Mouse (Mus musculus): ENCODE measurements around the gene 0610040J01Rik.
A peak's percentile ranks its signal among the peaks of the same experiment; 100 is the strongest.

0610040J01Rik gene

GRCm38 (mm10) chr5:63906149-63907093 lies 94.3 kb downstream of the 0610040J01Rik start:
- peak; percentile 87 for DNase-seq

- no peak for DNase-seq
Measured at GRCm38 (mm10) chr5:63907513-63907912, 95.3 kb downstream of the 0610040J01Rik start.

GRCm38 (mm10) chr5:63910171-63910960 lies 98.2 kb downstream of the 0610040J01Rik start:
- DNase-seq: no peak

GRCm38 (mm10) chr5:63914896-63915295 lies 102.7 kb downstream of the 0610040J01Rik start:
- no peak for DNase-seq

GRCm38 (mm10) chr5:63916457-63917139 lies 104.4 kb downstream of the 0610040J01Rik start:
- peak; percentile 27 for DNase-seq

GRCm38 (mm10) chr5:63918201-63918600 lies 106.0 kb downstream of the 0610040J01Rik start:
- DNase-seq: no peak

- no peak for DNase-seq
Measured at GRCm38 (mm10) chr5:63923305-63924025, 111.3 kb downstream of the 0610040J01Rik start.

- DNase-seq: no peak
Measured at GRCm38 (mm10) chr5:63925035-63925628, 113.0 kb downstream of the 0610040J01Rik start.

GRCm38 (mm10) chr5:63930824-63931358 lies 118.7 kb downstream of the 0610040J01Rik start:
- no peak for DNase-seq

- no peak for DNase-seq
Measured at GRCm38 (mm10) chr5:63932829-63933228, 120.7 kb downstream of the 0610040J01Rik start.

GRCm38 (mm10) chr5:63935581-63935980 lies 123.4 kb downstream of the 0610040J01Rik start:
- no peak for DNase-seq

- DNase-seq: peak; percentile 56
Measured at GRCm38 (mm10) chr5:63936740-63937139, 124.6 kb downstream of the 0610040J01Rik start.

- DNase-seq: no peak
Measured at GRCm38 (mm10) chr5:63938575-63938974, 126.4 kb downstream of the 0610040J01Rik start.

- DNase-seq: no peak
Measured at GRCm38 (mm10) chr5:63941891-63942290, 129.7 kb downstream of the 0610040J01Rik start.

- no peak for DNase-seq
Measured at GRCm38 (mm10) chr5:63943291-63943690, 131.1 kb downstream of the 0610040J01Rik start.

GRCm38 (mm10) chr5:63947526-63947925 lies 135.4 kb downstream of the 0610040J01Rik start:
- no peak for DNase-seq

GRCm38 (mm10) chr5:63949195-63949594 lies 137.0 kb downstream of the 0610040J01Rik start:
- DNase-seq: no peak
